8 mouse cellular contexts compared by ENCODE assay signal in the genomic region with DNA sequence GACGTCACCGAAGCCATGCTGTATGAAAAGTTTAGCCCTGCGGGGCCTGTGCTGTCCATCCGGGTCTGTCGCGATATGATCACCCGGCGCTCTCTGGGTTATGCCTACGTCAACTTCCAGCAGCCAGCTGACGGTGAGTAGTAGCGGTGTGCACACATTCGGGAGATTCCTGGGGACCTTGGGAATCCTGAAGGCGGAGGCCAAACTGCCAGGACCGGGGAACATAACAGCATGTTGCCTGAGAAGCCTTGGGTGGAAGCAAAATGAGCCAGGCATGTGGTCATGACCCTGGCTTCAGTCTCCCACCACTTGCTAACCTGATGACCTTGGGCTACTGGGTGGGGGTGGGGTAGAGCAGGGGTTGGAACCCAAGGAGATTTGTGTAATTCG. TPM values are rescaled to one million over a fixed set of nuclear protein-coding genes. Genes with fewer than 3 reads are reported as not detected.
DNase-seq lines count a peak whose midpoint lies in the region; ATAC-seq and TF ChIP-seq lines count a peak whose summit lies in the region.
"Not testable (repeated sequence)": the region's sequence is repeated elsewhere in the genome, so short reads cannot be mapped to it uniquely, and the experiment has no call there.

No protein-coding gene starts in this region.

- under 1% methylated on average over 14 of the region's 15 CpGs for WGBS in bone marrow, adult 2 months
- WGBS in forebrain, embryonic 10.5 days: 1% methylated on average over 15 of the region's 15 CpGs
- WGBS in heart, embryonic 14.5 days: 0% methylated on average over 10 of the region's 15 CpGs
- under 1% methylated on average over 15 of the region's 15 CpGs for WGBS in kidney, adult 2 months
- 0% methylated on average over 11 of the region's 15 CpGs for WGBS in liver, embryonic 16.5 days (ENCODE audit: insufficient replicate concordance)

- not testable (repeated sequence) for H3ac ChIP-seq in myocyte (ENCODE audit: control insufficient read depth, insufficient read length)

- not testable (repeated sequence) for TF ChIP-seq CTCF in bone marrow, adult 2 months (IDR thresholded peaks at IDR 0.05; ENCODE audit: control insufficient read depth, insufficient read depth, low read length); kidney, adult 2 months (conservative IDR thresholded peaks at IDR 0.05; ENCODE audit: insufficient read depth, insufficient read length, low read depth, low read length); testis, adult 2 months (IDR thresholded peaks at IDR 0.05; ENCODE audit: control insufficient read depth, insufficient read depth, insufficient replicate concordance, low read depth, low read length)

- peak overlapping the region; percentile 82 for H3K27ac ChIP-seq in bone marrow, adult 2 months (ENCODE audit: control insufficient read depth, insufficient read depth, low read depth, low read length, poor library complexity)
- H3K27ac ChIP-seq in forebrain, embryonic 10.5 days: peak overlapping the region; percentile 84
- H3K27ac ChIP-seq in heart, embryonic 14.5 days (replicated peaks in 1 of 2; ENCODE audit: control insufficient read depth in 1 of 2, insufficient read depth in 1 of 2, low read depth in 2 of 2, low read length in 2 of 2): peak overlapping the region; percentile 67 to 90
- H3K27ac ChIP-seq in kidney, adult 2 months (ENCODE audit: insufficient read depth, low read depth, low read length); testis, adult 2 months (ENCODE audit: control insufficient read depth, insufficient read depth, low read depth, low read length): not testable (repeated sequence)
- H3K27ac ChIP-seq in liver, embryonic 16.5 days (ENCODE audit: low read length): peak overlapping the region; percentile 92

- peaks cover 51% of the 10 kb centered on the region for H3K79me2 ChIP-seq in myocyte (ENCODE audit: control insufficient read depth, insufficient read depth)

- H3K4me2 ChIP-seq in heart, embryonic 14.5 days (ENCODE audit: low read length): peak overlapping the region; percentile 94
- peak overlapping the region; percentile 65 for H3K4me2 ChIP-seq in liver, embryonic 16.5 days (ENCODE audit: low read depth, low read length)
- H3K4me2 ChIP-seq in myocyte (ENCODE audit: low read depth): peak overlapping the region; percentile 99

- peak; percentile 21 for ATAC-seq in CD4-positive, CD25-positive, alpha-beta regulatory T cell, adult 4 months
- not testable (repeated sequence) for ATAC-seq in heart, embryonic 14.5 days (ENCODE audit: insufficient number of reproducible peaks, insufficient read depth, low FRiP score, low read depth); liver, embryonic 16.5 days (ENCODE audit: low read depth)

- TF ChIP-seq POLR2A in bone marrow, adult 2 months (IDR thresholded peaks at IDR 0.05; ENCODE audit: borderline replicate concordance, control insufficient read depth, low read depth, low read length); kidney, adult 2 months (IDR thresholded peaks at IDR 0.05; ENCODE audit: low read depth, low read length); myocyte (IDR thresholded peaks at IDR 0.05; ENCODE audit: insufficient read length, low read depth); testis, adult 2 months (IDR thresholded peaks at IDR 0.05; ENCODE audit: control insufficient read depth, low read depth, low read length): not testable (repeated sequence)

- H3K36me3 ChIP-seq in forebrain, embryonic 10.5 days (replicated peaks): peaks cover 48% of the 10 kb centered on the region
- peaks cover 38% of the 10 kb centered on the region for H3K36me3 ChIP-seq in heart, embryonic 14.5 days (ENCODE audit: control insufficient read depth, insufficient read depth, low read length)
- not testable (repeated sequence) for H3K36me3 ChIP-seq in kidney, adult 2 months (ENCODE audit: control insufficient read depth, insufficient read depth, low read length); testis, adult 2 months (ENCODE audit: control insufficient read depth, insufficient read depth, low read length)
- peaks cover 28% of the 10 kb centered on the region for H3K36me3 ChIP-seq in liver, embryonic 16.5 days (ENCODE audit: control insufficient read depth, insufficient read depth)
- peaks cover 19% of the 10 kb centered on the region for H3K36me3 ChIP-seq in myocyte (ENCODE audit: control insufficient read depth, insufficient read depth)

- not testable (repeated sequence) for H3K27me3 ChIP-seq in forebrain, embryonic 10.5 days (ENCODE audit: poor library complexity, severe bottlenecking); heart, embryonic 14.5 days (ENCODE audit: control insufficient read depth, insufficient read depth, low read length); kidney, adult 2 months (replicated peaks; ENCODE audit: control insufficient read depth, insufficient read depth, low read length); liver, embryonic 16.5 days (ENCODE audit: control insufficient read depth, insufficient read depth, low read depth, low read length); myocyte (ENCODE audit: control insufficient read depth, insufficient read depth, insufficient read length); testis, adult 2 months (ENCODE audit: control insufficient read depth, insufficient read depth, low read length)

- not testable (repeated sequence) for H3K9me3 ChIP-seq in forebrain, embryonic 10.5 days; heart, embryonic 14.5 days (ENCODE audit: control insufficient read depth, low read length); liver, embryonic 16.5 days (replicated peaks; ENCODE audit: control insufficient read depth, low read length)

- not testable (repeated sequence) for DNase-seq in forebrain, embryonic 10.5 days (ENCODE audit: extremely low spot score, low spot score)
- DNase-seq in kidney, adult 2 months: peak; percentile 33

- peak overlapping the region; percentile 85 for H3K9ac ChIP-seq in heart, embryonic 14.5 days (ENCODE audit: low read length)
- H3K9ac ChIP-seq in liver, embryonic 16.5 days (ENCODE audit: low read depth, low read length): peak overlapping the region; percentile 81

- not testable (repeated sequence) for H3K4me1 ChIP-seq in bone marrow, adult 2 months (ENCODE audit: control insufficient read depth, insufficient read depth, low read length); kidney, adult 2 months (ENCODE audit: control insufficient read depth, insufficient read depth, low read length); testis, adult 2 months (ENCODE audit: control insufficient read depth, insufficient read depth, low read length)
- peaks cover 33% of the 10 kb centered on the region for H3K4me1 ChIP-seq in forebrain, embryonic 10.5 days
- peaks cover 7 to 32% of the 10 kb centered on the region in 2 experiments; a peak in 3 of 4 replicates for H3K4me1 ChIP-seq in heart, embryonic 14.5 days (ENCODE audit: control insufficient read depth in 2 of 2, insufficient read depth in 2 of 2, low read length in 2 of 2)
- H3K4me1 ChIP-seq in liver, embryonic 16.5 days (ENCODE audit: control insufficient read depth, low read depth, low read length): peaks cover 32% of the 10 kb centered on the region

- H3K4me3 ChIP-seq in bone marrow, adult 2 months (replicated peaks; ENCODE audit: control insufficient read depth, low read depth, low read length): peak overlapping the region; percentile 95
- H3K4me3 ChIP-seq in forebrain, embryonic 10.5 days: peak overlapping the region; percentile 71
- peak overlapping the region; percentile 47 to 68 for H3K4me3 ChIP-seq in heart, embryonic 14.5 days (ENCODE audit: control insufficient read depth in 1 of 2, insufficient read depth in 1 of 2, low read depth in 1 of 2, low read length in 2 of 2)
- H3K4me3 ChIP-seq in kidney, adult 2 months (ENCODE audit: insufficient read depth, low read depth, low read length): peak overlapping the region; percentile 48
- H3K4me3 ChIP-seq in liver, embryonic 16.5 days (ENCODE audit: low read depth, low read length): peak overlapping the region; percentile 79
- peak overlapping the region; percentile 80 for H3K4me3 ChIP-seq in myocyte
- H3K4me3 ChIP-seq in testis, adult 2 months (ENCODE audit: control insufficient read depth, low read depth, low read length): peak overlapping the region; percentile 34

RNA-seq across cellular contexts. Expression of a gene that starts 21.5 kb away (rescaled TPM):
- 10 to 100 TPM; 10.3 to 17.7 TPM for polyA plus RNA-seq in CD4-positive, CD25-positive, alpha-beta regulatory T cell, adult 4 months (2017; shearing (Covaris generic))
- 147 and 150 TPM in 2 replicates for polyA plus RNA-seq in bone marrow, adult 2 months (2011; ENCODE audit: insufficient read depth, insufficient read length, low replicate concordance, missing spikeins)
- polyA plus RNA-seq in forebrain, embryonic 10.5 days (2016; fragmentation: Nextera tagmentation; extraction: Ambion mirVana): 55.4 and 57.9 TPM in 2 replicates
- 63.0 and 80.2 TPM in 2 replicates for polyA plus RNA-seq in heart, embryonic 14.5 days (2014; fragmentation: Nextera tagmentation; extraction: Ambion mirVana)
- polyA plus RNA-seq in kidney, adult 2 months (2012; rRNA removed): 57.8 and 67.1 TPM in 2 replicates
- polyA plus RNA-seq in liver, embryonic 16.5 days (2015; fragmentation: Nextera tagmentation; extraction: Ambion mirVana): 70.4 and 73.8 TPM in 2 replicates
- polyA plus RNA-seq in myocyte (2012; fragmentation: generic; extraction: Trizol): 154 TPM
- 7.4 and 7.8 TPM in 2 replicates for polyA plus RNA-seq in testis, adult 2 months (2012; rRNA removed)

RNA-seq across cellular contexts. Expression of a gene that starts 39.8 kb away (rescaled TPM):
- polyA plus RNA-seq in CD4-positive, CD25-positive, alpha-beta regulatory T cell, adult 4 months (2017; shearing (Covaris generic)): not detected
- polyA plus RNA-seq in bone marrow, adult 2 months (2011; ENCODE audit: insufficient read depth, insufficient read length, low replicate concordance, missing spikeins): not detected in 2 replicates
- not detected in 2 replicates for polyA plus RNA-seq in forebrain, embryonic 10.5 days (2016; fragmentation: Nextera tagmentation; extraction: Ambion mirVana)
- polyA plus RNA-seq in heart, embryonic 14.5 days (2014; fragmentation: Nextera tagmentation; extraction: Ambion mirVana): not detected in 2 replicates
- polyA plus RNA-seq in kidney, adult 2 months (2012; rRNA removed): 0.11 and 0.30 TPM in 2 replicates
- polyA plus RNA-seq in liver, embryonic 16.5 days (2015; fragmentation: Nextera tagmentation; extraction: Ambion mirVana): not detected in 2 replicates
- 0.04 TPM for polyA plus RNA-seq in myocyte (2012; fragmentation: generic; extraction: Trizol)
- 213 and 260 TPM in 2 replicates for polyA plus RNA-seq in testis, adult 2 months (2012; rRNA removed)

RNA-seq across cellular contexts. Expression of a gene that starts 50.3 kb away (rescaled TPM):
- polyA plus RNA-seq in CD4-positive, CD25-positive, alpha-beta regulatory T cell, adult 4 months (2017; shearing (Covaris generic)): not detected
- polyA plus RNA-seq in bone marrow, adult 2 months (2011; ENCODE audit: insufficient read depth, insufficient read length, low replicate concordance, missing spikeins): 0.77 and 0.84 TPM in 2 replicates
- polyA plus RNA-seq in forebrain, embryonic 10.5 days (2016; fragmentation: Nextera tagmentation; extraction: Ambion mirVana): 6.6 and 6.7 TPM in 2 replicates
- polyA plus RNA-seq in heart, embryonic 14.5 days (2014; fragmentation: Nextera tagmentation; extraction: Ambion mirVana): 10.7 and 11.4 TPM in 2 replicates
- polyA plus RNA-seq in kidney, adult 2 months (2012; rRNA removed): 3.5 and 4.1 TPM in 2 replicates
- 1.1 and 1.2 TPM in 2 replicates for polyA plus RNA-seq in liver, embryonic 16.5 days (2015; fragmentation: Nextera tagmentation; extraction: Ambion mirVana)
- 30.2 TPM for polyA plus RNA-seq in myocyte (2012; fragmentation: generic; extraction: Trizol)
- 0.76 and 0.88 TPM in 2 replicates for polyA plus RNA-seq in testis, adult 2 months (2012; rRNA removed)

RNA-seq across cellular contexts. Expression of a gene that starts 59.4 kb away (rescaled TPM):
- polyA plus RNA-seq in CD4-positive, CD25-positive, alpha-beta regulatory T cell, adult 4 months (2017; shearing (Covaris generic)): not detected
- polyA plus RNA-seq in bone marrow, adult 2 months (2011; ENCODE audit: insufficient read depth, insufficient read length, low replicate concordance, missing spikeins): not detected in 2 replicates
- polyA plus RNA-seq in forebrain, embryonic 10.5 days (2016; fragmentation: Nextera tagmentation; extraction: Ambion mirVana): 0.14 TPM in 1 of 2 replicates, not detected in the other
- polyA plus RNA-seq in heart, embryonic 14.5 days (2014; fragmentation: Nextera tagmentation; extraction: Ambion mirVana): not detected in 2 replicates
- polyA plus RNA-seq in kidney, adult 2 months (2012; rRNA removed): 1.5 and 2.9 TPM in 2 replicates
- 0.09 and 0.21 TPM in 2 replicates for polyA plus RNA-seq in liver, embryonic 16.5 days (2015; fragmentation: Nextera tagmentation; extraction: Ambion mirVana)
- polyA plus RNA-seq in myocyte (2012; fragmentation: generic; extraction: Trizol): 1.2 TPM
- 3.7 and 4.2 TPM in 2 replicates for polyA plus RNA-seq in testis, adult 2 months (2012; rRNA removed)

Comparison
In these comparisons a context has a peak if more than half of its experiments do, and no peak if none do; other contexts are left out.
1. H3K4me3 ChIP-seq: peak in every context shown above with its lines; median percentile 95 in bone marrow, adult 2 months; 80 in myocyte; 79 in liver, embryonic 16.5 days; 71 in forebrain, embryonic 10.5 days; 58 in heart, embryonic 14.5 days; 48 in kidney, adult 2 months; 34 in testis, adult 2 months.
2. RNA of a gene that starts 39.8 kb away (polyA plus RNA-seq): 213 to 260 TPM in testis, adult 2 months; 0.11 to 0.30 TPM in kidney, adult 2 months, 0.04 TPM in myocyte (single experiment), not detected in liver, embryonic 16.5 days, not detected in CD4-positive, CD25-positive, alpha-beta regulatory T cell, adult 4 months, not detected in bone marrow, adult 2 months, not detected in forebrain, embryonic 10.5 days and not detected in heart, embryonic 14.5 days; every median in the first group is over 100 times any median in the second.
3. Peak in every context shown above with its lines, with median percentiles within 50 percentile points of each other: H3K4me2 ChIP-seq.